Mouse (Mus musculus) hindbrain, embryonic 12.5 days (tissue): ENCODE data around the gene Gse1. TPM values are rescaled to one million over a fixed set of nuclear protein-coding genes. Genes with fewer than 3 reads are reported as not detected.

Experiments
- ATAC-seq: fragments of 200-750 bp; cut with Nextera tagmentation; 2 replicates; pipeline ENCODE4 v1.8.0; 2017; ENCODE audit warnings: moderate TSS enrichment; ENCODE audit not compliant: low FRiP score
- H3K27ac ChIP-seq: fragments of 300-500 bp; sonication (generic); 2 replicates; pipeline ENCODE4 v1.5.1; 2016; ENCODE audit warnings: mild to moderate bottlenecking
- H3K27me3 ChIP-seq: fragments of 300-500 bp; sonication (generic); 2 replicates; pipeline ENCODE4 v1.6.1; 2016; ENCODE audit warnings: mild to moderate bottlenecking
- H3K36me3 ChIP-seq: fragments of 300-500 bp; sonication (generic); 2 replicates; pipeline ENCODE4 v1.6.1; 2016; ENCODE audit warnings: mild to moderate bottlenecking
- H3K4me1 ChIP-seq: fragments of 300-500 bp; sonication (generic); 2 replicates; pipeline ENCODE4 v1.6.1; 2016
- H3K4me2 ChIP-seq: fragments of 300-500 bp; sonication (generic); replicated peaks from 2 replicates; pipeline ENCODE4 v1.6.1; 2016; ENCODE audit warnings: mild to moderate bottlenecking
- H3K4me3 ChIP-seq: fragments of 300-500 bp; sonication (generic); 2 replicates; pipeline ENCODE4 v1.5.1; 2016; ENCODE audit warnings: mild to moderate bottlenecking
- H3K9ac ChIP-seq: fragments of 300-500 bp; sonication (generic); 2 replicates; pipeline ENCODE4 v1.6.1; 2016; ENCODE audit warnings: mild to moderate bottlenecking, moderate library complexity
- H3K9me3 ChIP-seq: fragments of 300-500 bp; sonication (generic); replicated peaks from 2 replicates; pipeline ENCODE4 v1.6.1; 2016; ENCODE audit warnings: mild to moderate bottlenecking
- WGBS: fragments of 180-500 bp; shearing (Covaris S2); methylation state at CpG from one replicate; pipeline ENCODE4 v1.1.7; 2016; 5-methylcytosine and 5-hydroxymethylcytosine counted together
- polyA plus RNA-seq: library from polyadenylated mRNA; unstranded; fragments of >200 nt; fragmentation: Nextera tagmentation; extraction: Ambion mirVana; gene quantifications from 2 replicates; pipeline ENCODE4 v1.2.1, GENCODE M21; 2016

Gse1 gene
- polyA plus RNA-seq, 1 experiment from 2014 or later: 24.0 TPM

- peaks cover 72% of the 10 kb centered on the region for H3K4me1 ChIP-seq
- 59% methylated on average over 7 of the region's 7 CpGs for WGBS
Measured at GRCm38 (mm10) chr8:120369956-120370355, 141.7 kb downstream of the Gse1 start.

DNA sequence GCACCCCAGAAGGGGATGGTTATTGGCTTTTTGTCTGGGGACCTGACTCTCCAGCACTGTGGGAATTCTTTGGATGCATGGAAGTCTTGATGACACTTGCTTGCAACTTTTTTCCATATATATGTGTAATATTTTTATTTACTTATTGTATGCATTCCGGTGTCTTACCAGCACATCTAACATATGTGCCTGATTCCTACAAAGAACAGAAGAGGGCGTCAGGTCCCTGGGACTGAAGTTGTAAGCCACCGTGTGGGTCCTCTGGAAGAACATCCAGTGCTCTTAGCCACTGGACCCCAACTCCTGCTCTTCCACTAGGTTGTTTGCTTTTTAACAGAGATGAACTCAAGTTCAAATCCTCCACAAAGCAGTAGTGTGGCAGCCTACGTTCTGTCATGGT, 142.2 kb downstream of the Gse1 start:
- Histone ChIP-seq H3K9me3 (no peaks in the 10 kb centered on the region), H3K4me1 (peaks cover 72% of the 10 kb centered on the region), H3K9ac (no peak overlapping the region), H3K36me3 (no peaks in the 10 kb centered on the region), H3K4me2 (no peak overlapping the region), H3K27ac (no peak overlapping the region; the same call in 1 of the 2 replicates), H3K27me3 (peaks cover 12% of the 10 kb centered on the region; the same call in 1 of the 2 replicates), H3K4me3 (no peak overlapping the region)
- no peak for ATAC-seq
- WGBS: 68% methylated on average over 4 of the region's 4 CpGs

More at GRCm38 (mm10) chr8:120369956-120370355, 141.7 kb downstream of the Gse1 start:
- no peak overlapping the region for H3K4me3 ChIP-seq
- no peak overlapping the region for H3K4me2 ChIP-seq
- H3K9ac ChIP-seq: 0 out of 2 replicates have a peak overlapping the region, but pooled peaks have one; percentile 18
- no peak for ATAC-seq
- H3K9me3 ChIP-seq: no peaks in the 10 kb centered on the region
- no peaks in the 10 kb centered on the region for H3K36me3 ChIP-seq
- peak overlapping the region; percentile 17; the same call in 1 of the 2 replicates for H3K27ac ChIP-seq
- peaks cover 16% of the 10 kb centered on the region; the same call in 1 of the 2 replicates for H3K27me3 ChIP-seq

- no peak overlapping the region for H3K27ac ChIP-seq
- no peak for ATAC-seq
- WGBS: 78% methylated on average over 5 of the region's 5 CpGs
- no peak overlapping the region for H3K4me2 ChIP-seq
- H3K9me3 ChIP-seq: no peaks in the 10 kb centered on the region
- H3K4me1 ChIP-seq: peaks cover 76% of the 10 kb centered on the region
- no peak overlapping the region for H3K4me3 ChIP-seq
- no peak overlapping the region for H3K9ac ChIP-seq
- no peaks in the 10 kb centered on the region for H3K36me3 ChIP-seq
- peaks cover 10% of the 10 kb centered on the region; the same call in 1 of the 2 replicates for H3K27me3 ChIP-seq
Measured at GRCm38 (mm10) chr8:120371146-120371545, 142.9 kb downstream of the Gse1 start.

DNA sequence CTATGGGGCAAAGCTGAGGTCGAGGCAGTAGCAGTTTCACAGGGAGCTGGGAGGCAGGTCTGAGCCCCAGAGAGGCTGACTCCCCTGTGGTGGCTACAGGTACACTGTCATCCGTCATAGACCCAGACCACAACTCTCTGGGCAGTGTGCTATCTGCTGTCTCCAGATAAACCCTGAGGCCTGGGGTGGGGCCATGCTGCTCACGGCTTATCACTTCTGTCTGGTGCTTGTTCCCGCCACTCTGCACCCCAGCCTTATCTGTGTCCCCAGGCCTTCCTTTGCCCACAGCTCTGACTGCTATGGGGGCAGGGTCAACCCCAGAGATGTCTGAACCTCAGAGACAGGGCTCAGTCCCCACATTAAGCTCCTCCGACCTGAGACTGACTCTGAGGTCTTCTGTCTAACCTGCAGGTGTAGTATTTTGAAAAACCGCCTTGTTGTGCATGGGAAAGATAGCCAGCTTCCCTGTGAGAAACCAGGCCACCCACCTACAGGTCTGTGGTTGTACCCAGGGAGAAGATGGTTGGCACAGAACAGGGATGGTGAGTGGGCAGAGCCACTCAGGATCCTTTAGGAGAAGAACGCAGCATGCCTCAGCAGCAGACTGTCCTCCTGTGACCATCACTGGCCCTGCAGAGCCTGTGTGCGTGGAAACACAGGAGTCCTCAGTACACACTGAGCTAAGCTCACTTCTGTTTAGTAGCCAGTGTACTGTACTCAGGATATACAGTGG, 143.6 kb downstream of the Gse1 start:
- H3K4me2 ChIP-seq: no peak overlapping the region
- no peak overlapping the region for H3K9ac ChIP-seq
- no peak overlapping the region for H3K4me3 ChIP-seq
- H3K36me3 ChIP-seq: no peaks in the 10 kb centered on the region
- peak overlapping the region; percentile 40; the same call in 1 of the 2 replicates for H3K27ac ChIP-seq
- ATAC-seq: no peak
- peaks cover 81% of the 10 kb centered on the region for H3K4me1 ChIP-seq
- 68% methylated on average over 8 of the region's 8 CpGs for WGBS
- no peaks in the 10 kb centered on the region for H3K9me3 ChIP-seq
- H3K27me3 ChIP-seq: peaks cover 2% of the 10 kb centered on the region; the same call in 1 of the 2 replicates

- no peak overlapping the region for H3K4me2 ChIP-seq
- H3K4me1 ChIP-seq: peaks cover 81% of the 10 kb centered on the region
- H3K9me3 ChIP-seq: no peaks in the 10 kb centered on the region
- H3K36me3 ChIP-seq: no peaks in the 10 kb centered on the region
- no peak overlapping the region for H3K27ac ChIP-seq
- no peak overlapping the region for H3K4me3 ChIP-seq
- no peaks in the 10 kb centered on the region for H3K27me3 ChIP-seq
- no peak overlapping the region; the same call in 1 of the 2 replicates for H3K9ac ChIP-seq
- no peak for ATAC-seq
- WGBS: 92% methylated on average over 6 of the region's 6 CpGs
Measured at GRCm38 (mm10) chr8:120372684-120373083, 144.4 kb downstream of the Gse1 start.

DNA sequence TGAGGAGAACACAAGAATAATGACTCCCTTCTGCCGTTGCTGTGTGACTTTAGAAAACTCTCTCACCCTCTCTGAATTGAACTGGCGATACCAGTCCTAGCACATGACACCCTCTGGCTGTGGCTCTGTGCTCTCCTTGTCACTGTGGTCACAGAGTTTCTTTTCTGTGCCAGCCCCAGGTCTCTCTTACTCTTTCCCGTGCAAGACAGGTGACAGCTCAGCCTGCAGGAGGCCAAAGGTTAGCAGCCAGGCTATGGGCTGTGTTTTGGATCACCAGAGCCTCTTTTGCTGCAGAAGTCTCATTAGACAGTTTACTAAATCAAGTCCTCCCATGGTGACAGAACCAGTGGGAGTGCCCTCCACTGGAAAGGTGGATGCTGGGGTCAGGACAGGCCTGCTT, 145.4 kb downstream of the Gse1 start:
- H3K4me1 ChIP-seq: peaks cover 85% of the 10 kb centered on the region
- H3K36me3 ChIP-seq: no peaks in the 10 kb centered on the region
- no peak overlapping the region for H3K9ac ChIP-seq
- H3K4me2 ChIP-seq: no peak overlapping the region
- H3K4me3 ChIP-seq: no peak overlapping the region
- 67% methylated on average over 3 of the region's 3 CpGs for WGBS
- ATAC-seq: no peak
- peak overlapping the region; percentile 84 for H3K27ac ChIP-seq
- H3K9me3 ChIP-seq: no peaks in the 10 kb centered on the region
- no peaks in the 10 kb centered on the region for H3K27me3 ChIP-seq

GRCm38 (mm10) chr8:120374070-120374469, 145.8 kb downstream of the Gse1 start:
- Histone ChIP-seq H3K36me3 (no peaks in the 10 kb centered on the region), H3K27me3 (no peaks in the 10 kb centered on the region), H3K4me2 (no peak overlapping the region), H3K4me1 (peaks cover 85% of the 10 kb centered on the region), H3K4me3 (no peak overlapping the region), H3K9me3 (no peaks in the 10 kb centered on the region), H3K9ac (peak overlapping the region; percentile 49), H3K27ac (peak overlapping the region; percentile 84)
- 77% methylated on average over 1 of the region's 1 CpGs for WGBS
- no peak for ATAC-seq

GRCm38 (mm10) chr8:120374514-120374913, 146.3 kb downstream of the Gse1 start:
- H3K27ac ChIP-seq: peak overlapping the region; percentile 84
- peaks cover 85% of the 10 kb centered on the region for H3K4me1 ChIP-seq
- H3K9me3 ChIP-seq: no peaks in the 10 kb centered on the region
- H3K4me2 ChIP-seq: no peak overlapping the region
- no peaks in the 10 kb centered on the region for H3K27me3 ChIP-seq
- peak; percentile 19 for ATAC-seq
- H3K9ac ChIP-seq: peak overlapping the region; percentile 49
- no peak overlapping the region for H3K4me3 ChIP-seq
- no peaks in the 10 kb centered on the region for H3K36me3 ChIP-seq
- WGBS: 23% methylated on average over 9 of the region's 9 CpGs

- ATAC-seq: peak; percentile 68
- no peak overlapping the region for H3K9ac ChIP-seq
- no peaks in the 10 kb centered on the region for H3K9me3 ChIP-seq
- no peaks in the 10 kb centered on the region for H3K27me3 ChIP-seq
- H3K4me1 ChIP-seq: peaks cover 83% of the 10 kb centered on the region
- no peak overlapping the region for H3K4me3 ChIP-seq
- WGBS: 29% methylated on average over 5 of the region's 5 CpGs
- no peaks in the 10 kb centered on the region for H3K36me3 ChIP-seq
- H3K4me2 ChIP-seq: no peak overlapping the region
- peak overlapping the region; percentile 84 for H3K27ac ChIP-seq
Measured at GRCm38 (mm10) chr8:120375170-120375569, 146.9 kb downstream of the Gse1 start.

GRCm38 (mm10) chr8:120376215-120376614, 148.0 kb downstream of the Gse1 start:
- Histone ChIP-seq H3K27me3 (no peaks in the 10 kb centered on the region), H3K9ac (0 out of 2 replicates have a peak overlapping the region, but pooled peaks have one; percentile 35), H3K4me2 (no peak overlapping the region), H3K36me3 (no peaks in the 10 kb centered on the region), H3K4me3 (no peak overlapping the region), H3K27ac (peak overlapping the region; percentile 84), H3K4me1 (peaks cover 90% of the 10 kb centered on the region), H3K9me3 (no peaks in the 10 kb centered on the region)
- WGBS: 17% methylated on average over 4 of the region's 4 CpGs
- ATAC-seq: no peak

DNA sequence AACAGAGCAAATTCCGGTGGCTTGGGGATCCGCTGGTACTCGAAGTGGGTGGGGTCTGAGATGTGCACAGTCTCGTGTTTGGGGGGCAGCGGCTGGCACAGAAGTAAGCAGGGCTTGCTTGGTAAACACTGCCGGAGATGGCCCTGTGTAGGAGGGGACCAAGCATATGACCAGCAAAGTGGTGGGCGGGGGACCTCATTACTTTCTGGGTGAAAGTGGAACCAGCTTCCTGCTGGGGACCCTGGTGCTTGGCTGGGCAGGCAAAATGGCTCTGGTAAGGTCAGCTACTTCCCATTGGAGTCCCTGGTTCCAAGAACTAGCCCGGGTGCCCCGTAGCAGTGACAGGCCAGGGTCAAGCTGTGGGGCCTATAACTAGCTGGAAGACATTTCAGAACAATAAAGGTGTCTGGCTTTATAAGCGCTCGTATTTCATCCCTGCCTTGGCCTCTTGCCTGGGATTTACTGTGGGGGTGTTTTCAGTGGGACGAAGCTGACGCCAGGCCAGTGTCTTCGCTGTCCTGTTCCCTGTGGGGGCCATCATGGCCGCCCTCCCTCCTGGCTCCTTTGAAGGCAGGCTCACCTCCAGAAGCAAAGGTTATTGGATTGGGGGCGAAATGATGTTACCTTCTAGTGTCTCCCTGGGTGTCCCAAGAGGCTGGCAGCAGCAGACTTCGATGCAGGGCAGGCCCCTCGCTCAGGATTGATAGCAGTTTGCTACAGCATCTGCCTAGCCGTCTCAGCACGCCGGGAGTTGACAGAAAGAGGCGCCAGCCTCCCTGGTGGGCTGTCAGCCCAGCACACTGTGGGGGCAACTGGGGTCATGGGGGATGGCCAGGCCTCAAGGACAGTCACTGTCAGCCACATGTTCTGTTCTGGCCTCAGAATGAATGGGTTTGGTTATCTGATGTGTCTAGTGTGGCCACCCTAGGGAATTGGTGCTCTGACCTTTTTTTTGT, 148.9 kb downstream of the Gse1 start:
- 40% methylated on average over 22 of the region's 22 CpGs for WGBS
- Histone ChIP-seq H3K4me2 (no peak overlapping the region), H3K27me3 (no peaks in the 10 kb centered on the region), H3K4me1 (peaks cover 95% of the 10 kb centered on the region), H3K9ac (no peak overlapping the region), H3K36me3 (no peaks in the 10 kb centered on the region), H3K9me3 (no peaks in the 10 kb centered on the region), H3K27ac (peak overlapping the region; percentile 73), H3K4me3 (no peak overlapping the region)
- ATAC-seq: no peak

- ATAC-seq: no peak
- Histone ChIP-seq H3K4me1 (peaks cover 96% of the 10 kb centered on the region), H3K9me3 (no peaks in the 10 kb centered on the region), H3K9ac (no peak overlapping the region), H3K27ac (no peak overlapping the region), H3K36me3 (no peaks in the 10 kb centered on the region), H3K27me3 (no peaks in the 10 kb centered on the region), H3K4me2 (no peak overlapping the region), H3K4me3 (no peak overlapping the region)
- 55% methylated on average over 7 of the region's 7 CpGs for WGBS
Measured at GRCm38 (mm10) chr8:120377803-120378189, 149.5 kb downstream of the Gse1 start.
